Mouse (Mus musculus): Measurements from ENCODE around the gene Crybg3. TPM values are rescaled to one million over a fixed set of nuclear protein-coding genes. Genes with fewer than 3 reads are reported as not detected.
"Not testable (repeated sequence)": the region's sequence is repeated elsewhere in the genome, so short reads cannot be mapped to it uniquely, and the experiment has no call there.

Gene Crybg3
- polyA plus RNA-seq, 1 experiment, result 14.1 TPM

GRCm38 (mm10) chr16:59477955-59478354, 122.8 kb downstream of the Crybg3 start:
- no peak overlapping the region for H3K27ac ChIP-seq (ENCODE audit: insufficient read depth, low read length)
- TF ChIP-seq POLR2A (IDR thresholded peaks at IDR 0.05; ENCODE audit: low read depth, low read length), result no peak
- no peak for TF ChIP-seq CTCF (IDR thresholded peaks at IDR 0.05; ENCODE audit: borderline replicate concordance, insufficient read depth, low read length)
- H3K4me1 ChIP-seq (ENCODE audit: control insufficient read depth, insufficient read depth, low read length), result 0 out of 2 replicates have a peak, but pooled peaks cover 2% of the 10 kb centered on the region
- no peak overlapping the region for H3K4me3 ChIP-seq (ENCODE audit: insufficient read depth, low read length)

- no peak for TF ChIP-seq POLR2A (IDR thresholded peaks at IDR 0.05; ENCODE audit: low read depth, low read length)
- peak; percentile 77; the same call in 1 of the 2 replicates for TF ChIP-seq CTCF (IDR thresholded peaks at IDR 0.05; ENCODE audit: borderline replicate concordance, insufficient read depth, low read length)
- no peak overlapping the region for H3K27ac ChIP-seq (ENCODE audit: insufficient read depth, low read length)
- no peaks in the 10 kb centered on the region for H3K4me1 ChIP-seq (ENCODE audit: control insufficient read depth, insufficient read depth, low read length)
- no peak overlapping the region for H3K4me3 ChIP-seq (ENCODE audit: insufficient read depth, low read length)
Observed at GRCm38 (mm10) chr16:59474788-59475187, 126.0 kb downstream of the Crybg3 start.

- no peak for TF ChIP-seq CTCF (IDR thresholded peaks at IDR 0.05; ENCODE audit: borderline replicate concordance, insufficient read depth, low read length)
- no peak for TF ChIP-seq POLR2A (IDR thresholded peaks at IDR 0.05; ENCODE audit: low read depth, low read length)
- no peaks in the 10 kb centered on the region for H3K4me1 ChIP-seq (ENCODE audit: control insufficient read depth, insufficient read depth, low read length)
- H3K4me3 ChIP-seq (ENCODE audit: insufficient read depth, low read length), result peak overlapping the region; percentile 73
- no peak overlapping the region for H3K27ac ChIP-seq (ENCODE audit: insufficient read depth, low read length)
Observed at GRCm38 (mm10) chr16:59472546-59472945, 128.2 kb downstream of the Crybg3 start.

DNA sequence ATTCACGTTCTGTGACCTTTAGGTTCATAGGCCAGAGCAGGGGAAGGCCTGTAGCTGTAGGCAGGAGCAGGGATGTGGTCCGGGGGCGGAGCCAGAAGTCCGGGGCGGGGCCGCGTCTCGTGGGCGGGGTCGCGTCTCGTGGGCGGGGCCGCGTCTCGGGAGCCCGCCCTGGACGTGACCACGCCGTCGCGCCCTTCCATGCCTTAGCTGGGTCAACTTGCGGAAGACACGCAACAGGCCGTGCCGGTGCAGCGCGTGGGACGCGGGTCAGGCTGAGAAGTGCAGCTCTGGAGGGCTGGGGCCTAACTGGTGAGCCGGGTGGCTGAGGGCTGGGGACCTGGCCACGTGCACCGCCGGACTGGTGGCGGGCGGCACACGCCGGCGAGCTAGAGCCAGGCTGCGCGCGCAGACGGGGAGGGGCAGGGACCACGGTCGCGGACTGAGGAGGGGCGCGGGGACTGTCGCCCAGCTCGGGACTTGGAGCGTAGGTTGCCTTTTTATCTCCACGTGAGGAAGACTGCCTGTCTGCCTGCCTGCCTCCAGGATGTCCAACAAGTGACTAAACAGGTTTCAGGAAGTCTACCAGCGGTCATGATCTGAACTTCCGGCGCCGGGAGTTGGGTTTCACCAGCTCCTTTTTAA, 129.0 kb downstream of the Crybg3 start, which contains the start of gene Riox2:
Gene Riox2, plus strand, starts transcription at position 139 of the 642 bp plus-strand sequence.
- peak within 1 kb of the TSS; percentile 73 for H3K4me3 ChIP-seq (ENCODE audit: insufficient read depth, low read length)
- H3K27ac ChIP-seq (ENCODE audit: insufficient read depth, low read length), result no peak within 1 kb of the TSS
- H3K4me1 ChIP-seq (ENCODE audit: control insufficient read depth, insufficient read depth, low read length), result no peaks in the 10 kb centered on the region
- TF ChIP-seq POLR2A (IDR thresholded peaks at IDR 0.05; ENCODE audit: low read depth, low read length), result peak; percentile 79
- TF ChIP-seq CTCF (IDR thresholded peaks at IDR 0.05; ENCODE audit: borderline replicate concordance, insufficient read depth, low read length), result no peak

DNA sequence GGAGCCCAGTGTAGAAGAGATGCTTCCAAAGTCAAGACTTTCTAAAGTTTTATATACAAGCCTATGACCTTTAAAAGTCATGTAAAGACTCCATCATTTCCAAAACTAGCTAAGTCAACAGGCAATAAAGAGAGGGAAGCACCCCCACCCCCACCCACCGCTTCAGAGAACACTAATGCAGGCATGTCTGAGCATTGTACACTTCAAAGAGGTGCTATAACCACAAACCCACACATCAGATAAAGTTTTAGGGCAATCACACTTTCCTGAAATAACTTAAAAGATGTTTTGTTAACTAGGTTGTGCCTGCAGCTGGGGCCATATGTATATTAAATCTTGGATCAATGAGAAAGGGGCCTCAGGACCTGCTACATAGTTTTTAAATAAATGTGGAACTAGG, 130.9 kb downstream of the Crybg3 start:
- no peak for TF ChIP-seq POLR2A (IDR thresholded peaks at IDR 0.05; ENCODE audit: low read depth, low read length)
- TF ChIP-seq CTCF (IDR thresholded peaks at IDR 0.05; ENCODE audit: borderline replicate concordance, insufficient read depth, low read length), result no peak
- Histone ChIP-seq H3K4me3 (ENCODE audit: insufficient read depth, low read length) (no peak overlapping the region), H3K4me1 (ENCODE audit: control insufficient read depth, insufficient read depth, low read length) (no peaks in the 10 kb centered on the region), H3K27ac (ENCODE audit: insufficient read depth, low read length) (no peak overlapping the region)

- TF ChIP-seq POLR2A (IDR thresholded peaks at IDR 0.05; ENCODE audit: low read depth, low read length) (no peak), CTCF (IDR thresholded peaks at IDR 0.05; ENCODE audit: borderline replicate concordance, insufficient read depth, low read length) (no peak)
- Histone ChIP-seq H3K27ac (ENCODE audit: insufficient read depth, low read length) (no peak overlapping the region), H3K4me1 (ENCODE audit: control insufficient read depth, insufficient read depth, low read length) (no peaks in the 10 kb centered on the region), H3K4me3 (ENCODE audit: insufficient read depth, low read length) (no peak overlapping the region)
Observed at GRCm38 (mm10) chr16:59463973-59464372, 136.8 kb downstream of the Crybg3 start.

- TF ChIP-seq POLR2A (IDR thresholded peaks at IDR 0.05; ENCODE audit: low read depth, low read length) (no peak), CTCF (IDR thresholded peaks at IDR 0.05; ENCODE audit: borderline replicate concordance, insufficient read depth, low read length) (no peak)
- H3K27ac ChIP-seq (ENCODE audit: insufficient read depth, low read length), result no peak overlapping the region
- no peaks in the 10 kb centered on the region for H3K4me1 ChIP-seq (ENCODE audit: control insufficient read depth, insufficient read depth, low read length)
- no peak overlapping the region for H3K4me3 ChIP-seq (ENCODE audit: insufficient read depth, low read length)
Observed at GRCm38 (mm10) chr16:59463567-59463966, 137.2 kb downstream of the Crybg3 start.

- not testable (repeated sequence) for H3K4me1 ChIP-seq (ENCODE audit: control insufficient read depth, insufficient read depth, low read length); H3K4me3 ChIP-seq (ENCODE audit: insufficient read depth, low read length); H3K27ac ChIP-seq (ENCODE audit: insufficient read depth, low read length)
Observed at GRCm38 (mm10) chr16:59459259-59459861, 141.4 kb downstream of the Crybg3 start.

- TF ChIP-seq POLR2A (IDR thresholded peaks at IDR 0.05; ENCODE audit: low read depth, low read length) (no peak), CTCF (IDR thresholded peaks at IDR 0.05; ENCODE audit: borderline replicate concordance, insufficient read depth, low read length) (no peak)
- Histone ChIP-seq H3K4me1 (ENCODE audit: control insufficient read depth, insufficient read depth, low read length) (no peaks in the 10 kb centered on the region), H3K27ac (ENCODE audit: insufficient read depth, low read length) (no peak overlapping the region), H3K4me3 (ENCODE audit: insufficient read depth, low read length) (no peak overlapping the region)
Observed at GRCm38 (mm10) chr16:59451813-59452212, 149.0 kb downstream of the Crybg3 start.

- H3K4me1 ChIP-seq (ENCODE audit: control insufficient read depth, insufficient read depth, low read length), result no peaks in the 10 kb centered on the region
- TF ChIP-seq CTCF (IDR thresholded peaks at IDR 0.05; ENCODE audit: borderline replicate concordance, insufficient read depth, low read length) (no peak), POLR2A (IDR thresholded peaks at IDR 0.05; ENCODE audit: low read depth, low read length) (no peak)
- H3K27ac ChIP-seq (ENCODE audit: insufficient read depth, low read length), result no peak overlapping the region
- H3K4me3 ChIP-seq (ENCODE audit: insufficient read depth, low read length), result no peak overlapping the region
Observed at GRCm38 (mm10) chr16:59449092-59449491, 151.7 kb downstream of the Crybg3 start.
